Mouse (Mus musculus) forebrain, embryonic 13.5 days (tissue): Measurements from ENCODE around the gene Zfp952. TPM values are rescaled to one million over a fixed set of nuclear protein-coding genes. Genes with fewer than 3 reads are reported as not detected.
"Not testable (repeated sequence)": the region's sequence is repeated elsewhere in the genome, so short reads cannot be mapped to it uniquely, and the experiment has no call there.

Source experiments
- ATAC-seq: fragments of 200-750 bp; cut with Nextera tagmentation; 2 replicates; pipeline ENCODE4 v1.8.0; 2017
- H3K27ac ChIP-seq: fragments of 300-500 bp; sonication (generic); 2 replicates; pipeline ENCODE4 v1.5.1; 2015; ENCODE audit warnings: inconsistent platforms, mild to moderate bottlenecking, moderate library complexity
- H3K27me3 ChIP-seq: fragments of 300-500 bp; sonication (generic); 2 replicates; pipeline ENCODE4 v1.6.1; 2015; ENCODE audit warnings: mild to moderate bottlenecking, inconsistent platforms
- H3K36me3 ChIP-seq: fragments of 300-500 bp; sonication (generic); 2 replicates; pipeline ENCODE4 v1.6.1; 2015; ENCODE audit warnings: mild to moderate bottlenecking, inconsistent platforms; ENCODE audit not compliant: poor library complexity, severe bottlenecking
- H3K4me1 ChIP-seq: fragments of 300-500 bp; sonication (generic); 2 replicates; pipeline ENCODE4 v1.6.1; 2015; ENCODE audit warnings: inconsistent platforms
- H3K4me2 ChIP-seq: fragments of 300-500 bp; sonication (generic); 2 replicates; pipeline ENCODE4 v1.6.1; 2015; ENCODE audit warnings: inconsistent platforms, mild to moderate bottlenecking, moderate library complexity
- H3K4me3 ChIP-seq: fragments of 300-500 bp; sonication (generic); 2 replicates; pipeline ENCODE4 v1.5.1; 2015; ENCODE audit warnings: mild to moderate bottlenecking, inconsistent platforms
- H3K9ac ChIP-seq: fragments of 300-500 bp; sonication (generic); 2 replicates; pipeline ENCODE4 v1.6.1; 2015; ENCODE audit warnings: mild to moderate bottlenecking, inconsistent platforms
- H3K9me3 ChIP-seq: fragments of 300-500 bp; sonication (generic); replicated peaks from 2 replicates; pipeline ENCODE4 v1.6.1; 2016; ENCODE audit warnings: inconsistent platforms
- WGBS: fragments of 180-500 bp; shearing (Covaris S2); methylation state at CpG from one replicate; pipeline ENCODE4 v1.1.7; 2015; 5-methylcytosine and 5-hydroxymethylcytosine counted together
- polyA plus RNA-seq: library from polyadenylated mRNA; unstranded; fragments of >200 nt; fragmentation: Nextera tagmentation; extraction: Ambion mirVana; gene quantifications from 2 replicates; pipeline ENCODE4 v1.2.1, GENCODE M21; 2015

Gene Zfp952
- polyA plus RNA-seq, 1 experiment from 2014 or later: 19.1 TPM

- no peak overlapping the region for H3K27ac ChIP-seq
- no peaks in the 10 kb centered on the region for H3K27me3 ChIP-seq
- H3K36me3 ChIP-seq: peaks cover 2% of the 10 kb centered on the region; the same call in 1 of the 2 replicates
- no peaks in the 10 kb centered on the region for H3K4me1 ChIP-seq
- H3K9ac ChIP-seq: no peak overlapping the region
- no peak overlapping the region for H3K4me3 ChIP-seq
- WGBS: 69% methylated on average over 4 of the region's 4 CpGs
- no peaks in the 10 kb centered on the region for H3K9me3 ChIP-seq
- no peak overlapping the region for H3K4me2 ChIP-seq
- ATAC-seq: no peak
Measured at GRCm38 (mm10) chr17:32986301-32986700, 6.6 kb upstream of the Zfp952 start.

- Histone ChIP-seq H3K27me3 (no peaks in the 10 kb centered on the region), H3K4me1 (peaks cover 15% of the 10 kb centered on the region), H3K4me3 (peak overlapping the region; percentile 79), H3K9ac (peak overlapping the region; percentile 53; the same call in 1 of the 2 replicates), H3K4me2 (peak overlapping the region; percentile 84), H3K27ac (no peak overlapping the region), H3K9me3 (no peaks in the 10 kb centered on the region), H3K36me3 (peaks cover 26% of the 10 kb centered on the region)
- ATAC-seq: no peak
- WGBS: 63% methylated on average over 12 of the region's 12 CpGs
Measured at GRCm38 (mm10) chr17:32991965-32992698, 797 bp upstream of the Zfp952 start.

GRCm38 (mm10) chr17:32998492-32998891 lies 5.6 kb downstream of the Zfp952 start:
- Histone ChIP-seq H3K36me3 (peaks cover 52% of the 10 kb centered on the region), H3K27me3 (no peaks in the 10 kb centered on the region), H3K9me3 (peaks cover 11% of the 10 kb centered on the region), H3K9ac (no peak overlapping the region), H3K4me3 (no peak overlapping the region), H3K27ac (no peak overlapping the region), H3K4me1 (peaks cover 10% of the 10 kb centered on the region), H3K4me2 (no peak overlapping the region)
- WGBS: 95% methylated on average over 2 of the region's 2 CpGs
- ATAC-seq: no peak

GRCm38 (mm10) chr17:33008337-33008736 lies 15.4 kb downstream of the Zfp952 start:
- Histone ChIP-seq H3K9me3 (peaks cover 10% of the 10 kb centered on the region), H3K4me3 (no peak overlapping the region), H3K9ac (no peak overlapping the region), H3K4me2 (no peak overlapping the region), H3K4me1 (no peaks in the 10 kb centered on the region), H3K27me3 (no peaks in the 10 kb centered on the region), H3K36me3 (peaks cover 25% of the 10 kb centered on the region), H3K27ac (no peak overlapping the region)
- WGBS: 56% methylated on average over 9 of the region's 9 CpGs
- no peak for ATAC-seq

GRCm38 (mm10) chr17:33020434-33020833 lies 27.5 kb downstream of the Zfp952 start:
- not testable (repeated sequence) for H3K4me3 ChIP-seq, H3K9ac ChIP-seq, H3K27ac ChIP-seq, H3K4me2 ChIP-seq, ATAC-seq, H3K27me3 ChIP-seq, H3K4me1 ChIP-seq
- peaks cover 69% of the 10 kb centered on the region for H3K9me3 ChIP-seq
- peaks cover 88% of the 10 kb centered on the region for H3K36me3 ChIP-seq

GRCm38 (mm10) chr17:33032376-33032775 lies 39.4 kb downstream of the Zfp952 start:
- Histone ChIP-seq H3K4me2 (peak overlapping the region; percentile 67), H3K4me1 (peaks cover 12% of the 10 kb centered on the region; the same call in 1 of the 2 replicates), H3K27ac (peak overlapping the region; percentile 82; the same call in 1 of the 2 replicates), H3K27me3 (no peaks in the 10 kb centered on the region), H3K9me3 (peaks cover 8% of the 10 kb centered on the region; the same call in 1 of the 2 replicates), H3K9ac (peak overlapping the region; percentile 79), H3K4me3 (peak overlapping the region; percentile 64), H3K36me3 (peaks cover 12% of the 10 kb centered on the region)
- WGBS: 4% methylated on average over 10 of the region's 10 CpGs
- no peak for ATAC-seq

GRCm38 (mm10) chr17:33032900-33033891 lies 40.3 kb downstream of the Zfp952 start, which contains the start of gene Zfp763:
TSS of gene Zfp763 (minus strand) at chr17:33033402.
- H3K4me2 ChIP-seq: peak within 1 kb of the TSS; percentile 67
- peaks cover 4% of the 10 kb centered on the region; the same call in 1 of the 2 replicates for H3K9me3 ChIP-seq
- peak within 1 kb of the TSS; percentile 79 for H3K9ac ChIP-seq
- H3K27me3 ChIP-seq: no peaks in the 10 kb centered on the region
- peak; percentile 100 for ATAC-seq
- peak within 1 kb of the TSS; percentile 64 for H3K4me3 ChIP-seq
- H3K36me3 ChIP-seq: peaks cover 8% of the 10 kb centered on the region; the same call in 1 of the 2 replicates
- WGBS: 3% methylated on average over 27 of the region's 27 CpGs
- H3K4me1 ChIP-seq: peaks cover 12% of the 10 kb centered on the region; the same call in 1 of the 2 replicates
- peak within 1 kb of the TSS; percentile 82 for H3K27ac ChIP-seq

Other genes starting within 250 kb of the Zfp952 start
- 42.7 and 53.4 TPM in 2 replicates for gene Zfp871, start 204.8 kb upstream of the Zfp952 start, polyA plus RNA-seq
- 38.7 and 42.4 TPM in 2 replicates for gene Zfp811, start 183.2 kb upstream of the Zfp952 start, polyA plus RNA-seq
- 19.0 and 19.2 TPM in 2 replicates for gene Zfp799, start 162.9 kb upstream of the Zfp952 start, polyA plus RNA-seq
- gene Zfp870, start 101.5 kb upstream of the Zfp952 start, polyA plus RNA-seq: 6.1 and 7.8 TPM in 2 replicates
- not detected in 2 replicates for gene Cyp4f14, start 75.8 kb upstream of the Zfp952 start, polyA plus RNA-seq
- 5.6 and 6.0 TPM in 2 replicates for gene Cyp4f13, start 45.7 kb upstream of the Zfp952 start, polyA plus RNA-seq
- 11.4 and 12.5 TPM in 2 replicates for gene Zfp472, start 27.3 kb upstream of the Zfp952 start, polyA plus RNA-seq
- gene Zfp763, start 40.3 kb downstream of the Zfp952 start, polyA plus RNA-seq: 24.6 and 27.5 TPM in 2 replicates
- gene 4921501E09Rik, start 74.9 kb downstream of the Zfp952 start, polyA plus RNA-seq: not detected in 2 replicates
- gene Zfp563, start 96.2 kb downstream of the Zfp952 start, polyA plus RNA-seq: 18.1 and 18.2 TPM in 2 replicates
- gene Morc2b, start 146.6 kb downstream of the Zfp952 start, polyA plus RNA-seq: 0.04 and 0.16 TPM in 2 replicates
- 0.05 TPM in 1 of 2 replicates, not detected in the other for gene Olfr55, start 175.3 kb downstream of the Zfp952 start, polyA plus RNA-seq
- gene Olfr239, start 198.2 kb downstream of the Zfp952 start, polyA plus RNA-seq: not detected in 2 replicates
- 0.10 TPM in 1 of 2 replicates, not detected in the other for gene Olfr1564, start 228.6 kb downstream of the Zfp952 start, polyA plus RNA-seq